Mouse (Mus musculus): ENCODE measurements around the gene Zfhx3. TPM values are rescaled to one million over a fixed set of nuclear protein-coding genes. Genes with fewer than 3 reads are reported as not detected.

Zfhx3 gene
- total and polyA plus RNA-seq, 3 experiments: 0.23 to 2.5 TPM; not detected in 1

DNA sequence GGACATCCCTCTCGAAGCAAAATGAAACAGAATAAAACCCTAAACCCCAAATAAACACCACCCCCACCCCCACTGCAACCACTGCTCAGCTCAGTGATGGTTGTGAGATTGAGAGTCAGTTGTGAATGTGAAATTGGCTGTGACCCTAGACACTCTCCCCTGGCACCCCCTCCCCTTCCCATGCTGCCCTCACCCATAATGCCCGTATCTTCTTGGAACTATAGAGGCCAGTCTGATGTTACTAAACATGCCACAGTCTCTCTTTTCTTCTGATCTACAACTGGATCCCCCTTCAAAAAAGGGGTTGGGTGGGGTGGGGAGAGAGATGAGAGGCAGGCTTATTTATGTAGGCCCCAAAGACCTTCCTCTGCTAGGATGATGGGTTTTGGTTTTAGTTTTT, 767.0 kb downstream of the Zfhx3 start:
- Histone ChIP-seq H3K9ac (ENCODE audit: control insufficient read depth, low read depth, low read length, poor library complexity, severe bottlenecking) (no peak overlapping the region), H3K4me3 (ENCODE audit: control insufficient read depth in 1 of 2, insufficient read depth in 1 of 2, low read depth in 2 of 2, low read length in 2 of 2) (no peak overlapping the region), H3K27ac (ENCODE audit: control insufficient read depth, low read depth, low read length) (no peak overlapping the region), H3K36me3 (ENCODE audit: control insufficient read depth in 1 of 2, insufficient read depth in 2 of 2, low read length in 2 of 2) (no peaks in the 10 kb centered on the region), H3K9me3 (replicated peaks; ENCODE audit: insufficient read depth, low read length) (no peaks in the 10 kb centered on the region), H3K27me3 (ENCODE audit: control insufficient read depth in 1 of 2, insufficient read depth in 2 of 2, low read length in 2 of 2) (peaks cover 16% of the 10 kb centered on the region in 2 experiments), H3K79me2 (ENCODE audit: control insufficient read depth, insufficient read depth, low read length, poor library complexity) (no peaks in the 10 kb centered on the region; the same call in 1 of the 2 replicates), H3K4me1 (ENCODE audit: control insufficient read depth in 1 of 2, insufficient read depth in 2 of 2, low read length in 2 of 2) (no peaks in the 10 kb centered on the region; a peak in 1 of 4 replicates)
- DNase-seq (ENCODE audit: low read depth, low spot score): no peak
- TF ChIP-seq UBTF (IDR thresholded peaks at IDR 0.05; ENCODE audit: borderline replicate concordance, insufficient read depth, low read depth, low read length) (no peak), RAD21 (IDR thresholded peaks at IDR 0.05; ENCODE audit: low read depth, low read length) (no peak), CHD2 (IDR thresholded peaks at IDR 0.05; ENCODE audit: low read length) (no peak), CTCF (IDR thresholded peaks at IDR 0.05 in 2 of 3, conservative IDR thresholded peaks at IDR 0.05 in 1 of 3; ENCODE audit: control insufficient read depth in 1 of 3, insufficient read depth in 1 of 3, low read depth in 2 of 3, low read length in 3 of 3, poor library complexity in 1 of 3, severe bottlenecking in 1 of 3) (no peak), SMC3 (IDR thresholded peaks at IDR 0.05; ENCODE audit: low read depth, low read length) (no peak), ETS1 (IDR thresholded peaks at IDR 0.05; ENCODE audit: low read depth, low read length) (no peak), SIN3A (IDR thresholded peaks at IDR 0.05; ENCODE audit: low read length) (no peak), POLR2A (IDR thresholded peaks at IDR 0.05; ENCODE audit: control insufficient read depth in 1 of 2, insufficient read depth in 1 of 2, low read depth in 1 of 2, low read length in 2 of 2, poor library complexity in 1 of 2) (no peak), USF1 (IDR thresholded peaks at IDR 0.05; ENCODE audit: low read depth, low read length) (no peak), MAX (IDR thresholded peaks at IDR 0.05; ENCODE audit: low read length) (no peak), GABPA (IDR thresholded peaks at IDR 0.05; ENCODE audit: low read depth, low read length) (no peak), MYB (IDR thresholded peaks at IDR 0.05; ENCODE audit: low read depth, low read length) (no peak), MAZ (IDR thresholded peaks at IDR 0.05; ENCODE audit: low read depth, low read length) (no peak), MAFK (IDR thresholded peaks at IDR 0.05; ENCODE audit: borderline replicate concordance, low read depth, low read length) (no peak), USF2 (IDR thresholded peaks at IDR 0.05; ENCODE audit: borderline replicate concordance in 1 of 2, insufficient read depth in 1 of 2, low read depth in 1 of 2, low read length in 2 of 2) (no peak), ZKSCAN1 (IDR thresholded peaks at IDR 0.05; ENCODE audit: low read depth, low read length) (no peak), POLR2AphosphoS2 (IDR thresholded peaks at IDR 0.05; ENCODE audit: low read length) (no peak), ZC3H11A (IDR thresholded peaks at IDR 0.05; ENCODE audit: low read depth, low read length) (no peak), MEF2A (IDR thresholded peaks at IDR 0.05; ENCODE audit: extremely low read depth, insufficient replicate concordance, low read depth, low read length, poor library complexity, severe bottlenecking) (no peak)

DNA sequence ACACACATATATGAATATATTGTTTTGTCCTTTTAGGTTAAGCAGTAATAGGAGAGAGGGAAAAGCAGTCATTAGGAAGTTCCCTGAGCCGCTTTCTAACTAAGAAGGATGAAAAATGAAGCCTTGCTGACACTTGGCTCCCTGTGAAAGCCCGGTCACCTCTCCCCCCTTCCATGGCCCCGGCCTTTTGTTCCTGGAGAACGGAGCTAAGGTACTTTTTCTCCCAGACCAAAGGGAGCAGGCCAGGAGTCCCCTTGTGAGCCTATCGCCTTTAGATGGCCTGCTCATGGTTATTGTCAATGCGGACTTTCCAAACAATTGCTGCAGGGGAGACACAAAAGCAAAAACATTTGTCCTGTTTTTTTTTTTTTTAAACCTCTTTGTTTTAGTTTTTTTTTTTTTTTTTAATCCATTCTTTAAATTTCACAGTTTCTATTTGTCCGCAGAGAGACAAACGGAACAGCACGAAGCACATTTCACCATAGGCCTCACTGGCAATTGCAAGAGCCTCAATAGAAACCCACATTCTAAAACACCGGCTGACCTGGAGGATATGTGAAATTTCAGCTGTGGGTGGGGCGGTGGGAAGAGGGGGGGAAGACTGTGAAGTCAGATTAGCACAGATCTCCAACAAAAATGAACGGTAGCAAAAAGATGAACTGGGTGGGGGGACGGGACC, 767.6 kb downstream of the Zfhx3 start:
- H3K9me3 ChIP-seq (replicated peaks; ENCODE audit: insufficient read depth, low read length): no peaks in the 10 kb centered on the region
- no peak overlapping the region for H3K27ac ChIP-seq (ENCODE audit: control insufficient read depth, low read depth, low read length)
- no peak overlapping the region for H3K4me3 ChIP-seq (ENCODE audit: control insufficient read depth in 1 of 2, insufficient read depth in 1 of 2, low read depth in 2 of 2, low read length in 2 of 2)
- H3K4me1 ChIP-seq (ENCODE audit: control insufficient read depth in 1 of 2, insufficient read depth in 2 of 2, low read length in 2 of 2): no peaks in the 10 kb centered on the region; a peak in 1 of 4 replicates
- no peak for DNase-seq (ENCODE audit: low read depth, low spot score)
- no peaks in the 10 kb centered on the region for H3K79me2 ChIP-seq (ENCODE audit: control insufficient read depth, insufficient read depth, low read length, poor library complexity)
- no peaks in the 10 kb centered on the region for H3K36me3 ChIP-seq (ENCODE audit: control insufficient read depth in 1 of 2, insufficient read depth in 2 of 2, low read length in 2 of 2)
- TF ChIP-seq SMC3 (IDR thresholded peaks at IDR 0.05; ENCODE audit: low read depth, low read length) (no peak), E2F4 (IDR thresholded peaks at IDR 0.05; ENCODE audit: borderline replicate concordance, low read depth, low read length) (no peak), NRF1 (IDR thresholded peaks at IDR 0.05; ENCODE audit: insufficient read depth, low read depth, low read length, poor library complexity, severe bottlenecking) (no peak), JUND (IDR thresholded peaks at IDR 0.05; ENCODE audit: low read depth, low read length) (no peak), RCOR1 (IDR thresholded peaks at IDR 0.05; ENCODE audit: low read depth, low read length) (no peak), POLR2AphosphoS5 (IDR thresholded peaks at IDR 0.05; ENCODE audit: borderline replicate concordance, low read depth, low read length) (no peak), ZMIZ1 (IDR thresholded peaks at IDR 0.05; ENCODE audit: low read depth, low read length) (no peak), RAD21 (IDR thresholded peaks at IDR 0.05; ENCODE audit: low read depth, low read length) (no peak), KAT2A (conservative IDR thresholded peaks at IDR 0.05; ENCODE audit: low read depth, low read length) (no peak), MAFK (IDR thresholded peaks at IDR 0.05; ENCODE audit: borderline replicate concordance, low read depth, low read length) (no peak), MYC (IDR thresholded peaks at IDR 0.05; ENCODE audit: low read depth, low read length) (no peak), USF1 (IDR thresholded peaks at IDR 0.05; ENCODE audit: low read depth, low read length) (no peak)
- H3K9ac ChIP-seq (ENCODE audit: control insufficient read depth, low read depth, low read length, poor library complexity, severe bottlenecking): no peak overlapping the region
- H3K27me3 ChIP-seq (ENCODE audit: control insufficient read depth in 1 of 2, insufficient read depth in 2 of 2, low read length in 2 of 2): peaks cover 14 to 15% of the 10 kb centered on the region in 2 experiments

Measured in MEL (cell line).